Mouse (Mus musculus) heart, adult 2 months (tissue): ENCODE measurements around the gene 9930104L06Rik.

Source experiments
- CTCF ChIP-seq: fragments of 200-600 bp; IDR thresholded peaks from 2 replicates; pipeline ENCODE4 v1.8.1; 2022; ENCODE audit warnings: antibody characterized with exemption, mild to moderate bottlenecking, moderate library complexity
- EP300 ChIP-seq: fragments of 200-500 bp; IDR thresholded peaks from 2 replicates; pipeline ENCODE4 v1.6.1; 2011; ENCODE audit warnings: low read depth, low read length, control low read depth; ENCODE audit not compliant: insufficient read depth
- POLR2A ChIP-seq: fragments of 200-500 bp; IDR thresholded peaks from 2 replicates; pipeline ENCODE4 v1.6.1; 2011; ENCODE audit warnings: mild to moderate bottlenecking, low read depth, low read length, control low read depth; ENCODE audit not compliant: insufficient read depth

DNA sequence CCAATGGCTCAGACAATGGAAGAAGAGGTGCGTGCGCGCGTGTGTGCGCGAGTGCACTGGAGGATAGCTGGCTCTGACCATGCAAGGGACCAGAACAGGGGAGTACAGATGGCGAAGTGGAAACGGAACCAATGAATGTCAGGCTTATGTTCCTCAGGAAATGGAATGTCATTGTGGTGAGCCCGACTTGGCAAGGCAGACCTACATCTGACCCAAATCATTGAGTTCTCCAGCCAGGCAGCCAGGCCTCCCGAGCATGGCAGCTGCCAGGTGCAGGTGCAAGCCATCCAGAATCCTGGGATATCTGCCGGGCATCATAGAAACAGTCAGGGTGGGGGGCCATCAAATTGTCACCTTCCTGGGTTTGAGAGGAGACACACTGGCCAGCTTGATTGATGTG lies 24.1 kb downstream of the 9930104L06Rik start:
- TF ChIP-seq POLR2A (no peak), CTCF (no peak), EP300 (no peak)
